Mouse (Mus musculus) intestine, embryonic 14.5 days (tissue): Measurements from ENCODE around the gene D430041D05Rik. TPM values are rescaled to one million over a fixed set of nuclear protein-coding genes. Genes with fewer than 3 reads are reported as not detected.

Experiments
- ATAC-seq: fragments of 200-750 bp; cut with Nextera tagmentation; replicated peaks from 2 replicates; pipeline ENCODE4 v1.8.0; 2017; ENCODE audit warnings: low read depth, moderate number of reproducible peaks, moderate TSS enrichment, moderate library complexity; ENCODE audit not compliant: low FRiP score, low TSS enrichment
- DNase-seq: peaks from one replicate; pipeline ENCODE4 v3.0.0-alpha.2; 2018; ENCODE audit warnings: low spot score
- H3K27ac ChIP-seq: fragments of 300-500 bp; sonication (generic); 2 replicates; pipeline ENCODE4 v1.5.1; 2014; ENCODE audit warnings: low read depth, mild to moderate bottlenecking, control low read depth
- H3K27me3 ChIP-seq: fragments of 300-500 bp; sonication (generic); replicated peaks from 2 replicates; pipeline ENCODE4 v1.6.1; 2014; ENCODE audit warnings: low read length, control low read depth; ENCODE audit not compliant: control insufficient read depth, insufficient read depth
- H3K36me3 ChIP-seq: fragments of 300-500 bp; sonication (generic); 2 replicates; pipeline ENCODE4 v1.6.1; 2014; ENCODE audit warnings: low read length, control low read depth; ENCODE audit not compliant: control insufficient read depth, insufficient read depth
- H3K4me1 ChIP-seq: fragments of 300-500 bp; sonication (generic); replicated peaks from 2 replicates; pipeline ENCODE4 v1.6.1; 2014; ENCODE audit warnings: low read length, control low read depth, mixed read lengths; ENCODE audit not compliant: control insufficient read depth, insufficient read depth
- H3K4me2 ChIP-seq: fragments of 300-500 bp; sonication (generic); 2 replicates; pipeline ENCODE4 v1.6.1; 2014; ENCODE audit warnings: low read length
- H3K4me3 ChIP-seq: fragments of 300-500 bp; sonication (generic); 2 replicates; pipeline ENCODE4 v1.5.1; 2014; ENCODE audit warnings: low read depth, low read length, control low read depth, mixed read lengths
- H3K9ac ChIP-seq: fragments of 300-500 bp; sonication (generic); 2 replicates; pipeline ENCODE4 v1.6.1; 2014; ENCODE audit warnings: mild to moderate bottlenecking, low read length
- H3K9me3 ChIP-seq: fragments of 300-500 bp; sonication (generic); 2 replicates; pipeline ENCODE4 v1.6.1; 2016; ENCODE audit warnings: low read length, control low read depth; ENCODE audit not compliant: control insufficient read depth
- WGBS: fragments of 180-500 bp; shearing (Covaris S2); extraction: QIAGEN DNeasy Blood & Tissue Kit; methylation state at CpG from one replicate; pipeline ENCODE4 v1.1.7; 2014; 5-methylcytosine and 5-hydroxymethylcytosine counted together
- polyA plus RNA-seq: library from polyadenylated mRNA; unstranded; fragments of >200 nt; fragmentation: Nextera tagmentation; extraction: Ambion mirVana; gene quantifications from 2 replicates; pipeline ENCODE4 v1.2.1, GENCODE M21; 2014

D430041D05Rik gene
- polyA plus RNA-seq, 1 experiment from 2014 or later, result 0.35 TPM

DNA sequence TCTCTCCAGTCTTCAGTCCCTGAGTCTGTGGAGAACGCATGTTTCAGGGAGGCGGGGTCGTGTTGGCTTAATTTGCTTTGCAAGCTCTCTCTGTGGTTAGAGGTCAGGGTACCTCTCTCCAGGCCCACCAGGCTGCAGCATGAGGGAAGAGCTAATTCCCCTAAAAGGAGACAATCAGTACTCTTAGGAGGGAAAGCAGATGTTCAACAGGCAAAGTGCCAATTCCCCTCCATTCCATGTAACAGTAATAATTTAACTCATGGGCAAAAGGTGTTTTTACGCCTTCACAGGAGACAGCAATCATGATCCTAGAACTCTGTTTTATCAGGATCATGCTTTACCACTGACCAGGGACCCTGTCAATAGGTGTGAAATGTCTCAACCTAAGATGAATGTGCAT lies 103.7 kb downstream of the D430041D05Rik start:
- Histone ChIP-seq H3K9me3 (no peaks in the 10 kb centered on the region), H3K4me2 (no peak overlapping the region), H3K36me3 (no peaks in the 10 kb centered on the region), H3K4me1 (peaks cover 6% of the 10 kb centered on the region), H3K9ac (no peak overlapping the region), H3K27me3 (no peaks in the 10 kb centered on the region), H3K4me3 (no peak overlapping the region), H3K27ac (peak overlapping the region; percentile 43; the same call in 1 of the 2 replicates)
- no peak for DNase-seq
- WGBS, result 48% methylated on average over 4 of the region's 4 CpGs
- no peak for ATAC-seq

DNA sequence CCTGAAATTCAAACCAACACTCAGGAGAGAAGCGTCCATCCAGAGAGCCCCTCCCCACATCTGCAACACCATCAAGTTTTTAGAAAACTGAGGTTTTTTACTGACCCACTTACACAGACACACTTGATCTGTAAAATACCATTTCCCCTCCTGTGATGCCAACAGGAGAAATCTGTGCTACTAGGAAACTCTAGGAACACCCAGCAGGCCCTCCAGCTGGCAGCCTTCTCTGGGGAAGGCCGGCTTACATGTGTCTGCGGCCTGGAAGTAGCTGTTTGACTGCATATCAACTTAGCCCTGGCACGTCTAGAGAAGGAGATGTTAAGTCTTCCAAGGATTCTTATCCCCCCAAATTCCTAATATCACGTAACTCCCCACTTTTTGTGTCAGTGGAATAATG lies 105.1 kb downstream of the D430041D05Rik start:
- H3K4me1 ChIP-seq, result peaks cover 6% of the 10 kb centered on the region
- no peaks in the 10 kb centered on the region for H3K9me3 ChIP-seq
- 82% methylated on average over 5 of the region's 5 CpGs for WGBS
- H3K27ac ChIP-seq, result no peak overlapping the region
- no peak overlapping the region for H3K4me3 ChIP-seq
- no peak for DNase-seq
- no peak overlapping the region for H3K4me2 ChIP-seq
- no peaks in the 10 kb centered on the region for H3K27me3 ChIP-seq
- H3K9ac ChIP-seq, result no peak overlapping the region
- no peak for ATAC-seq
- H3K36me3 ChIP-seq, result no peaks in the 10 kb centered on the region

DNA sequence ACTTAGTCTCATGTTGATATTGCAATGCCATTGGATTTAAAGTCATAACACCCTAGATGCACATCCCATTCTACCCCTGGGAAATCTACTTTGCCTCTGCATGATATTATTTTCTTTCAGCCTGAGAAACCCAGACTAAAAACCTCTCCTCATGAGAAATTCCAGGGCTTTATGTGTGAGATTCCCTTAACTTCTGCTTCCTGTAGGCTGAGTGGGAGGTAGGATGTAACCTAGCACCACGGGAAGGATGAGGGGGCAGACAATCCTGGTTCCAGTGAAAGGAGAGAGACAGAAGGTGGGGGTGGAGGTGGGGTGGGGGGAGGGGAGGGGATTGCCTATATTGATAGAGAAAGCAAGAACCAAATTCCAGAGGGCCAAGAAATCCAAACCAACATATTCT lies 110.9 kb downstream of the D430041D05Rik start:
- H3K27me3 ChIP-seq, result no peaks in the 10 kb centered on the region
- WGBS, result 67% methylated on average over 1 of the region's 1 CpGs
- H3K9ac ChIP-seq, result no peak overlapping the region
- H3K4me2 ChIP-seq, result no peak overlapping the region
- H3K27ac ChIP-seq, result no peak overlapping the region
- ATAC-seq (no peak), DNase-seq (no peak)
- H3K4me1 ChIP-seq, result no peaks in the 10 kb centered on the region
- H3K9me3 ChIP-seq, result no peaks in the 10 kb centered on the region
- no peaks in the 10 kb centered on the region for H3K36me3 ChIP-seq
- no peak overlapping the region for H3K4me3 ChIP-seq

DNA sequence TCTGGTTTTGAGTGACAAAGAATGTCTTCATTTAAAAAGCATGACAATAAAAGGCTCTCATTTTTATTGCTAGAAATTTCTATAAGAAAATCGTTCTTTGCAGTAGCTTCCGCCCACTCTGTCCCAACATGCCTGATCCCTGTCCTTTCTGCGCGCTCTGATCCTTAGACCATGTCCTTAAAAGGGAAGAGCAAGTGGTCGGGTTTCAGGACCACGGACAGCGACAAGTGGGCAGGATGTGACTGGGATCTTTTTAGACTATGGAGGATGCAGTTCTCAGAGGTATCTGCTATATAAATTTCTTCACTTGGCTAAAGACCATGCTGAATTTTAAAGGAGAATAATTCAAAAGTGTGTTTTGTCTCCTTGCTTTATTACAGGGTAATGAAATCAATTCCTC lies 111.7 kb downstream of the D430041D05Rik start:
- H3K9ac ChIP-seq, result no peak overlapping the region
- no peak for ATAC-seq
- no peaks in the 10 kb centered on the region for H3K9me3 ChIP-seq
- H3K4me1 ChIP-seq, result no peaks in the 10 kb centered on the region
- H3K4me3 ChIP-seq, result no peak overlapping the region
- no peaks in the 10 kb centered on the region for H3K27me3 ChIP-seq
- DNase-seq, result peak; percentile 95
- no peak overlapping the region for H3K27ac ChIP-seq
- 10% methylated on average over 7 of the region's 7 CpGs for WGBS
- H3K36me3 ChIP-seq, result no peaks in the 10 kb centered on the region
- no peak overlapping the region for H3K4me2 ChIP-seq

DNA sequence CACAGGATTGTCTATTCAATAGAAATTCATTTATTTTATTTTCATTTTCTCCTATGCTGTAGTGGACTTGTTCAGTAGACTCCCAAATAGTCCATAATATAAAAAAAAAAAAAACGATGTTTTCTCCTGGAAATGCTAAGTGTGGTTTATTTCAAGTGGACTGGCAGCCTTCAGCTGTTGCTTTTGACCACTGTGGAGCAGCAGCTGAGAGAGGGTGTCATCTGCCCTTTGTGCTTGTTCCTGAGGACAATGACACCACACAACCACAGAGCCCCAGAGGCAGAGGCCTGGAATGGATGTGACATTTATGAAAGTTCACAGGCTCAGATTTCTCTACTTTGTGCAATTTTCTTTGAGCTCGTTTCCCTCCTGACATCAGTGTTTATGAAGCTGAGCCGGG lies 124.0 kb downstream of the D430041D05Rik start:
- ATAC-seq (no peak), DNase-seq (no peak)
- H3K9ac ChIP-seq, result no peak overlapping the region
- H3K36me3 ChIP-seq, result no peaks in the 10 kb centered on the region
- no peaks in the 10 kb centered on the region for H3K4me1 ChIP-seq
- H3K9me3 ChIP-seq, result no peaks in the 10 kb centered on the region; the same call in 1 of the 2 replicates
- H3K4me2 ChIP-seq, result no peak overlapping the region
- H3K27ac ChIP-seq, result no peak overlapping the region
- no peaks in the 10 kb centered on the region for H3K27me3 ChIP-seq
- H3K4me3 ChIP-seq, result no peak overlapping the region
- WGBS, result 63% methylated on average over 3 of the region's 3 CpGs

DNA sequence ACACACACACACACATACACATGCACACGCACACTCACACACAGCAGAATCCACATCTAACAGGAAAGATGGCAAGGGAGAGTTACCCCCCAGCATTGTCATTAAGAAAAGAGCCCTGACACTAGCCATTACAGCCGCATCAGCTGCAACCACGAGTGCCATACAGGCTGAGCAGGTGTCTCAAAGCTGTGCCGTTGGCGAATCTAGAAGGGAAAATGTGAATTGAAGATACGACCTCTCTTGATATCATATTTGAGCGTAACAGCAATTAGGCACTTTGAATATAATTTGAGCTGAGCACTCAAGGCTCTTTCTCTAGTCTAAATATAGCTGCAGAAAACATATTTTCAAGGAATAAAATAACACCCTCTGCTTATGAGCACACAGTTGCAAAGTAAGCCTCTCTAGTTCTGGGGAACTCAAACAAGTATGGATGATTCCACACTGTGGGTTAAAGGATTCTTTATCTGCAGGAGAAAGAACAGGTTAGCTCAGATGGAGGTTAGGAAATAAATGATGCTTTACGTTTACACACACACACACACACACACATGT lies 127.3 kb downstream of the D430041D05Rik start:
- no peaks in the 10 kb centered on the region; the same call in 1 of the 2 replicates for H3K9me3 ChIP-seq
- no peak overlapping the region for H3K4me3 ChIP-seq
- WGBS, result 87% methylated on average over 8 of the region's 8 CpGs
- no peaks in the 10 kb centered on the region for H3K4me1 ChIP-seq
- DNase-seq (no peak), ATAC-seq (no peak)
- H3K4me2 ChIP-seq, result no peak overlapping the region
- H3K9ac ChIP-seq, result no peak overlapping the region
- no peaks in the 10 kb centered on the region for H3K36me3 ChIP-seq
- no peak overlapping the region for H3K27ac ChIP-seq
- H3K27me3 ChIP-seq, result no peaks in the 10 kb centered on the region

DNA sequence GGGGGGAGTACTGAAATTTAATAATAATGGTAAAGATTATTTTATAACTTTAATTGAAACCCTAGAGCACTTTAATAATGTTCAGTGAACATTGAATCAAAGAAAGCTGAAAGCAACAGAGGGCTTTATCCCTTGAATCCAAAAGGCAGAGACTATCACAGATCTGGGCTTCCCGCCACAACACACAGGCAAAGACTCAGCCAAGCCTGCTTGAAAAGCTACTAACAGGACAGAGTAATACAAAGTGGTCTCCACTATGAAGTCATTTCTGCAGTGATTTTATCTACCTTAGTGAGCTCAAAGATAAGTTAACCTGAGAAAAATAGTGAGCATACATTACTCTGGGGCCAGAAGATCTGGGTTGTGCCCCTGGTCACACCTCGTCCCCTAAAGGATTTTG lies 128.0 kb downstream of the D430041D05Rik start:
- Histone ChIP-seq H3K4me1 (no peaks in the 10 kb centered on the region), H3K9me3 (no peaks in the 10 kb centered on the region; the same call in 1 of the 2 replicates), H3K36me3 (no peaks in the 10 kb centered on the region), H3K27me3 (no peaks in the 10 kb centered on the region), H3K4me3 (no peak overlapping the region), H3K27ac (no peak overlapping the region), H3K4me2 (no peak overlapping the region), H3K9ac (no peak overlapping the region)
- 86% methylated on average over 2 of the region's 2 CpGs for WGBS
- DNase-seq (no peak), ATAC-seq (no peak)

DNA sequence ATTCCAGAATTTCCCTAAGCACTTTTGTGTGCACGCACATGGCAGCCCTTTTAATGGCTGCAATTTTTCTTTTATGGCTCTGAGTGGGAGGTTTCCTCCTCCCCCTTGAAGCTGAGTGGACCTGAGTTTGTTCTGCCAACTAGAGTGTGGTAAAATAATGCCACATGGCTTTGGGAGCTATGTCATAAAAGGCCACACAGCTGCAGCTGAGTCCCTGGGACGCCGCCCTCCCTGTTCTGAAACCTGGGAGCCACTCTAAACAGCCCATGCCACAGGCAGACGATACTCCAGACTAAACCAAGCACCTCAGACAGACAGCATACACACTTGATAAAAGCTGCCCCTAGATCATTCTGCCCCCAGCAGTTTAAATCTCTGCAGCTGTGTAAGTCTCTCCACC lies 143.8 kb downstream of the D430041D05Rik start:
- Histone ChIP-seq H3K27me3 (no peaks in the 10 kb centered on the region), H3K27ac (no peak overlapping the region), H3K4me3 (no peak overlapping the region), H3K9ac (no peak overlapping the region), H3K4me2 (no peak overlapping the region), H3K9me3 (no peaks in the 10 kb centered on the region), H3K4me1 (no peaks in the 10 kb centered on the region; the same call in 1 of the 2 replicates), H3K36me3 (no peaks in the 10 kb centered on the region)
- ATAC-seq, result no peak
- DNase-seq, result no peak
- 30% methylated on average over 4 of the region's 4 CpGs for WGBS

DNA sequence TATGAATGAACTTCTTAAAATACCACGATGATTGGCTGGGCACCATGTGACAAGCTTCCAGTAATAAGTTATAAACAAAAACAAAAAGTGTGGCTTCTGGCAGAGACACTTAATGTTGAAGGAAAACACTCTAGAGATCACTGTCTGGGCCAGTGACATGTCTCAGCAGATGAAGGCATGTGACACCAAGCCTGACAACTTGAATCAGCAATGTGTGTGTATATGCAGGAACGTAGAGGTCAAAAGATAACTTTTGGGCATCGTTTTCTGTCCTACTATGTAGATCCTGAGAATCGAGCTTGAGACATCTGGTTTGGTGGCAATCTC lies 149.1 kb downstream of the D430041D05Rik start:
- Histone ChIP-seq H3K4me3 (no peak overlapping the region), H3K27me3 (no peaks in the 10 kb centered on the region), H3K9ac (no peak overlapping the region), H3K36me3 (no peaks in the 10 kb centered on the region), H3K9me3 (no peaks in the 10 kb centered on the region), H3K27ac (no peak overlapping the region), H3K4me2 (no peak overlapping the region), H3K4me1 (no peaks in the 10 kb centered on the region)
- DNase-seq (no peak), ATAC-seq (no peak)
- WGBS, result 85% methylated on average over 4 of the region's 4 CpGs
